Mouse (Mus musculus) E14TG2a.4 (cell line): ENCODE data around the gene Artn.

ENCODE experiments used
- CTCF ChIP-seq: conservative IDR thresholded peaks from 2 replicates; pipeline ENCODE4 v1.5.1; 2014; ENCODE audit warnings: low read length
- NANOG ChIP-seq: IDR thresholded peaks from 2 replicates; pipeline ENCODE4 v1.6.1; 2014; ENCODE audit warnings: borderline replicate concordance, low read length, mixed read lengths
- POU5F1 ChIP-seq: IDR thresholded peaks from 2 replicates; pipeline ENCODE4 v1.6.1; 2014; ENCODE audit warnings: low read length, borderline replicate concordance

DNA sequence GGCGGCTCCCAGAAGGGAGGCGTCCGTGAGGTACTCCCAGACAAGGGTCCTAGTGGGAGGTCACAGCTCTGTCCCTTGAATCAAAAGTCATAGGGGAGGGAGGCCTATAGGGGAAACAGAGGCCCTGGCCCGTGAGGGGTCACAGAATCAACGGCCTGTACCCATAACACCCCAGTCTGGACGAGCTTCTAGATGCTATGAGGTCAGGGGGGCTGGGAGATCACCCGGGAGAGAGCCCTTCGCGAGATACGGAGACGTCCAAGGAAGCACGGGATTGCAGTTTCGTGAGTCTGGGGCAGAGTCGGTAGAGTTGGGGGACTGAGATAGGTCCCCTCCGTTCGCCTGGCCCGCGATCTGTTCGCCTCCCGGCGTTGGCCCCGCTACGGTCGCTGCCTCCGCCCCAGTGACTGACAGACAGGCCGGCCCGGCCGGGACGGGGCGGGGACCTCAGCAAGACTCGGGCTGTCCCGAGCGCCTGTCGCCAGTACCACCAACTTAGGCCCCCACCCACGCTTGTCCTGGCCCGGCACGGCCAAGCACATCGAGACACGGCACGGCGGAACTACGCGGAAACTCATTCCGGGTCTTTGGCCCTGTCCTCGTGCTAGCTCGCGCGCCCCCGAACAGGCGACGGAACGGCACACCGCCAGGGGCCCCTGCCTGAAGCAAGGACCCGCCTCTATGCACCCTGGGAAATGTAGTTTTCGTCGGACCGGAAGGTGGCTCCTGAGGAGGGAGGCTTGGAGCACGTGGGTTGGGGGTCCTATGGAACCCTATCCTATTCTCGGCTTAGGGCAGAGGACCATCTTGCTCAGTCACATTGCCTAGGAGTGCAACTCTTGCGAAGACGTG, 14.7 kb downstream of the Artn start, which contains the start of gene Ipo13:
- TF ChIP-seq CTCF (no peak), NANOG (no peak), POU5F1 (no peak)
